Mouse (Mus musculus): Measurements from ENCODE around the gene Arhgef28. TPM values are rescaled to one million over a fixed set of nuclear protein-coding genes. Genes with fewer than 3 reads are reported as not detected.

The Arhgef28 gene
- total RNA-seq, 2 experiments from 2014 or later: 0.88 to 4.4 TPM

DNA sequence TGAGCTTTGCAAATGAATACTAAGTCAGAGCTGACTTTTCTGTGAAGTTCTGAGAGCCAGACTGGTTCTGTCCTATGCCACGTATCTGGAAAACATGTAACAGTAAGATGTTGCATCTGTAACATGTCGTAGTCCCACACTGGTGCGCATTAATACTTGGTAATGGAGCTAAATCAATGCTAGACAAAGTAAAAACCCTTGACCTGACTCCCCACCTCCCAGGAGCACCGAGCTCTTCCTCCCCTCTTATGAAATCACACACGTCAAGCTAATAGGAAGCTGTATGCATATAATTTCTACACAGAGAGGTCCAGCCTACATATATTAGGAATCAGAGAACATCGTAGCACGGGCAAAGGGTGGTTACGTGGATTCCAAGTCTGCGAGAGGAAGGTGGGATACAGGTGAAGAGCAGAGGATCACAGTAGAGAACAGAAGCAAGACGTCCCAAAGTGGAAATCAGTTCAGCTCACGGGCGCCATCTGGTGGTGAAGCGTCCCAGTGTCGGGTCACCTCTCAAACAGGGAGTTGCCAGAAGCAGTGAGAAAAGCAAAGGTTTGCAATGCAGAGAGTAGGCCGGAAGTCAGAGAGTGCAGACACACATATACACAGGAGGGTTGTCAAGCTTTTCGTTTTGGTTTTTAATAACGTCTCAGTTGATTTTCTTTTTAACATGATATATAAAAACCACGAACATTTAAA, 267.5 kb downstream of the Arhgef28 start:
- ATAC-seq (replicated peaks; ENCODE audit: poor library complexity, severe bottlenecking): peak; percentile 54

DNA sequence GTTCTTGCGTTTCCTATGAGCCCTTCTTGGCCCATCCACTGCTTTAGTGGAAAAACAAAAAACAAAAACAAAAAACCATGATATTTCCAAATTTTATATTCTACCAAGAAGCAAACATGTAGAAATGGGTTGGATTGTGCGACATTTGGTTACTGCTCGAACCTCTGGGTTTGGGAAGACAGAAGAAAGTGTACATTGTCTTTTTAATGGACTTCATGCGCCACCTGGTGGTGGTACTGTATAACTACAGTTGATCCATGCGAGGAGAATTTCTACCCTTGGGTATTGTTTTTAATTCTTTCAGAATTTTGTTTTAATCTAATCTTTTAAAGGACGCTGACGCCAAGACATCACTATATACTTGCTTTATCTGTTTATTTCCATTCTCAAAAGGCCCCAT, 268.3 kb downstream of the Arhgef28 start:
- ATAC-seq (replicated peaks; ENCODE audit: poor library complexity, severe bottlenecking): no peak

DNA sequence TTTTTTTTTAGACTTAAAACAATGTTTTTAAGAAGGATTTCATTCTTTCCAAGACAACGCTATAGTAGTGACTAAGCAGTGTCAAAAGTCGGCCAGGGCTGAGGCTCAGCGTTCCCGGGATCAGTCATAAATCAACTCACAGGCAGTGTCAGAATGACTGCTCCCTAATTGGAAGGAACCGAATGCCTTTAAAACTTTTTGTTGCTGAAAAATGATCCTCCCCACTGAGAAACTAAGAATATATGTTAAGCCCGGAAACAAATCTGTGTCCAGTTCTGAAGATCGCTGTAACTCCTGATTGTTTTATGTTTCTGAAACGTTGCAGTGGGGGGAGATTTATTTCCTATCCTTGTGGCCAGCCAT, 278.1 kb downstream of the Arhgef28 start:
- ATAC-seq (replicated peaks; ENCODE audit: poor library complexity, severe bottlenecking): no peak

DNA sequence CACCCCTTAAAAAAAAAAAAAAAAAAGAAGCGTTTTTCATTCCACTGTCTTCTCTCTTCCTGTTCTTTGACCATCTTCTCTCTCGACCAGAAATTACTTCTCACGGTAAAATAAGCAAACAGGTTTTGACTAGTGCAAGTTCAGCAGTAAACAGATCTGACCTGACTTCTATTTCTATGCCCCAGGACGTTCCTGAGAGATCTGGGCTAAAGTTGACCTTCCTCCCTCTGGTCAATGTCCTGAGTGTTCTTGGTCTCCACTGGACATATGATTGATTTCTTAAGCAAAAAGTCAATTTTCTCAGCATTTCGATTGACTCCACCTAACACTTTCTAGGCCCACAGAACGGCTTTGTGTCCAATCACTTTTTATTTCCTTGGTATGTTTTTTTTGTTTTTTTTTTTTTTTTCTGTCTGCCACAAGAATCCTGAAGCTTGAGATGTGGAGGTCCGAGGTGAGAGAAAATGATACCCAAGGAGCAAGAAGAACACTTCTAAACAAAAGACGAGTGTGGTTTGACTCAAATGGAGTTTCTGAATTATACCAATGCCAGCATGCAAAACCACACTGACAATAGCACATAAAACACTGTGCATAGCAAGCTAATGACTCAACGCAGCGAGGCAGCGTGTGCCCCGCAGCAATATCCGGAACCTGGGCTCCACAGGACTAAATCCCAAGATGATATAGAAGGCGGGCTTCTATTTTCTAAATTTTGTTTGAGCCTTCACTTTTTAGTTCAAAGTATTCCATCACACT, 278.7 kb downstream of the Arhgef28 start:
- ATAC-seq (replicated peaks; ENCODE audit: poor library complexity, severe bottlenecking): no peak

DNA sequence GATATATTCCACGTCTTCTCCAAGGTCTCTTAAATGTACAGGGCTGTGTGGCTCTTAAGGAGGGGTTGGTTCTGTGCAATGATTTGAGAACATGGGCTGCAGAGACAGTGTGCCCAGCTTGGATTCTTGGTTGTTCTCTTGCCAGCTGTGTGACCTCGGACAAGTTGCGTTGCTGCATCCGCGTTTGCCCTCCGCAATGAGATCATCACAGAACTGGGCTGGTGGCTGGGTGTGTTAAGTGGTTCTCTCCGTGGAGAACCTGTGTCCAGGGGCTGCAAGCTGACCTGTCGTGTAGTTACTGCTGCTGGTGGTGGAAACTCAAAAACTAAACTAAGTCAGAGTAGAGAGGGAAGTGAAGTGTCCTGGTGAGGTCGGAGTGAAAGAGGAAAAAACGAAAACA, 279.9 kb downstream of the Arhgef28 start:
- ATAC-seq (replicated peaks; ENCODE audit: poor library complexity, severe bottlenecking): no peak

DNA sequence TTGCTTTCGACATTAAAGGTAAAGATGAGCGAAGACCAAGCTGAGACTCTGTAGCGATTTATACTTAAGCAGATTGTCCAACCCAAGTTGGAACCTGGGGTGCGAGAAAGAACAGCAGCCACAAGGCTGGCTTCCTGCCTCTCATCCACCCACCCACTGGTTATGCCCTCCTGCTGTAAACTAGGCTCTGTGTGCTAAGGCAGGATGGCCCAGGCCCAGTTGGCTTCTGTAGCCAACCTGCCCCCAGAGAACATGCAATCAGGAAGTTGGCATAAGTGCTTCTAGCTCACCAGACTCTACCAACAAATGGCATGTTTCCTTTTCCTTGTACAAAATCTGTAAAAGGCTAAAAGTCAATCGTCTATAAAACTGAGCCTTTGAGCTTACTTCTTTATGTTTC, 283.2 kb downstream of the Arhgef28 start:
- no peak for ATAC-seq (replicated peaks; ENCODE audit: poor library complexity, severe bottlenecking)

DNA sequence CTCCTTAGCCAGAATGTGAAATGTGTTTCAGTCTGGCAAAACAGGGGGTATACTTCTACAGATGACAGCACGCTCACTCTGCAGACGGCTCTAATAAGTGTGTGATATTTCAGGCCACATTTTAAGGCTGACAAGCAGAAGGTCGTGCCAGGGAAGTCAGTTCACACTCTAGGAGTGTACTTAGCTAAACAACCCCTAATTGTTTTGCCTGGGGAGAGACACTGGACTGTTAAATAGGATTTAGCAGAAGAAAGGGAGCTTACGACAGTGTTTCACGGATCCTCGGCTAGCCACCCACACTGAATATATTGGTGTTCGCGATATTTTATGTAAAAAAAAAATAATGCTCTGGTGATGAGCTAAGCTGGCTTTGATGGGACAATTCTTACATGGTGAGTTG, 286.6 kb downstream of the Arhgef28 start:
- no peak for ATAC-seq (replicated peaks; ENCODE audit: poor library complexity, severe bottlenecking)

DNA sequence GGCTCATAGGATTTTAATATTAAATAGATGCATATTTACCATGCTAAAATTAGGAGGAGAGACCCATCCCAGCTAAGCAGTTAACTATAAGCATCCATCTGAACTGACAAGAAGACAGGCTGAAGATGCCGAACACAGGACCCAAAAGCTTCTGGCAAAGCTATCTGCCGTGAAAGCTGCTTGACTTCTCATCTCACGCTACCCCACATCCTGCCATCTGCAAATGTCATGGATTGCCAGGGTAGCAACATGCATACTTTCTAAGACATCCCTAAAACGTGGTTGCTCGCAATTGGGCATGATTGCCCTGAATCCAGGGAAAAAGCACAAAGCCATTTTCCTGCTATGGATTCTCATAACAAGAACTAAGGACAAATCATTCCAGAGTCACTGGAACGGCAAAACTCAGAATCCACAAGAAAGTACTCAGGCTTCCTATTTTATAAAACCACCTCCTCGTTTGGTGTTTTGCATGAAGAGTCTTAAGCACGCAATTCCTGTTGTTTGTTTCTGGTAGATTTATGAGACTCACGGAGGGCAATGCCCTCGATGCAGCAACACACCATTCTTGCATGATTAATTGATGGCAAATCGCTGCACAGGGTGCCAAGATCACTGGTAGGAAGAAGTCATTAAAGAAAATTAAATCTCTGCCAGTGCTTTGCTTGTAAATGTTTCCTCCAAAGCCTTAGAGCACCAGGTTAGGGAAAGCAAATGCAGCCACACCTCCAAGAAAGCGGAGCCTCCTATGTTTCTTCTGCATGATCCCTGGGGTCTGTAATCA, 287.9 kb downstream of the Arhgef28 start:
- no peak for ATAC-seq (replicated peaks; ENCODE audit: poor library complexity, severe bottlenecking)

DNA sequence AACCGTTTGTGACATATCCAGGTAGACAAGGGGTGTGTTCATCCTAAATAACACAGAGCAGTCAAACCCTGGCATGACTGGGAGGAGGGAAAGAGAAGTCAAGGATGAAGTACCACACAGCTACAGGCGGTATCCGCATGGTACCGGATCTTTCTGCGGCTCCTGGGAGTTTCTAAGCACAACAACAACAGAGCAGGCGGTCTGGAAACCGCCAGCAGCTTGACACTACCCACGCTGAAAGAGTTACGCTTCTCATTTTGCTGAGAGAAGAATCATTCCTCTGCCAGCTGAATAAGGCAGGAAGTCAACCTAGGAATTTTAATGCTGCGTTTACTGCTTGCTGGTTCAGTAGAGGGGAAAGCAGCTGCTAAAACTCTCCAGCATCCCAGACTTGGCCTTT, 295.2 kb downstream of the Arhgef28 start:
- no peak for ATAC-seq (replicated peaks; ENCODE audit: poor library complexity, severe bottlenecking)

DNA sequence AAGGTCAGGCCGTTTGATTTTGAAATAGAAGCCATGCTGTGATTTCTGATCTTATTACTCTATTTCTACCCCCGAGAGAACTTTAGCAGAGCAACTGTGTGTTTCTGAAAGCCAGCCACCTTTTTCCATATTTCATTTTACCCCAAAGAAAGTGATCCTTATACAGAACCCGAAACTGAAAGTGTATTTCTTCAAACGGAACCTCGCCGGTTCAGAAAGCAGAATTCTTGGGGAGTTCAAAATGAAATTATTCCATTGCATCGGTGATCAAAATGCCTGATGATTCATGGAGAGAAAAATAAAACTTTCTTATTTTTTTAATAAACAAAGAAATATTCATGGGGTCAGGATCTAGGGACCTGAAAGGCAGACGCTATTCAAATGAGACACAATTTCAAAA, 303.4 kb downstream of the Arhgef28 start:
- ATAC-seq (replicated peaks; ENCODE audit: poor library complexity, severe bottlenecking): no peak

DNA sequence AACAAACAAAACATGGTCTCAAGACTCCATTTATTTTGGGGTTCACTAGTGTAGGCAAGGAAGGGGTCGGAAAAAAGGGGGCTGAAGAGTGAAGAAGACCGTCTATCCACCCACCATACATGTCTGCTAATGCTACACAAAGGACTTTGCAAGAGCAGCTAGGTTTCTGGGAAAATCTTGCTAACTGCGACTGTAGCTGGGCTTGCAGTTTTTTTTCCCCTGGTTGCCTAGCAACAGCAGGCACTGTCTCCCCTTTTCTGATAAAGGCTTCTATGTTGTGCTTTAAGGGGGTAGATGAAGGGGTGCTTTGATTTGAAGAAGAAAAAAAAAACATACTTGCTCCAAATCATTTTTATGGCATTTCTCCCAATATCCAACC, 305.9 kb downstream of the Arhgef28 start:
- no peak for ATAC-seq (replicated peaks; ENCODE audit: poor library complexity, severe bottlenecking)

DNA sequence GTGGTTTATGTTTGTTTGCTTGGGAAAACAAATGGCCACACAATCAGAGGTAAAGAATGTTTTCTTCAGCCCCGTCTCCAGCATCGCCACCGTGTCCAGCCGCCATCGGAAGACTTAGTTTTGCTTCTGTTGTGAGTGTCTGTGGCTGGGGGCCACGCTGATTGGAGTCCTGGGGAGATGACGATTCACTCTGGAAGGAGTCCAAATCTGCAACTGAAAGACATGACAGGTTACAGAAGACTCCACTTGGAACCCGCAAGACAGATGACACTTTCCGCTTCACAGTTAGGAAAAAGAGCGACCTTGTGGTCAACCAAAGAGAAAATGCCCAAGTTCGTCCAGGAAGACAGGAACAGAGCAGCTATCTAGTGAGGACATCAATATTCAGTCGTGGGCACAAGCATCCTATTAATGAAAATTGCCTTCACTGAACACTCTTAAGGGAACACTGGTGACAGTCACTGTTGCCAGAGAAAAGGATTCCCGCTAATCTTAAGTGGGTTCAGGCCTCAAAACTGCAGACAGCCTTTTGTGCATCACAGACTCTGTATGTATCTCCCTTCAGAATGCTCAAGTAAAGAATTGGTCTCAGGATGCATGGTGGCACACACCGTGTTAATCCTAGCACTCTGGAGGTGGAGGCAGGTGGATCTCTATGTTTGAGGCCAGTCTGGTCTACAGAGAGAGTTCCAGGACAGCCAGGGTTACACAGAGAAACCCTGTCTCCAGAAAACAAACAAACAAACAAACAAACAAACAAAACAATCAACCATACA, 306.4 kb downstream of the Arhgef28 start:
- ATAC-seq (replicated peaks; ENCODE audit: poor library complexity, severe bottlenecking): no peak

DNA sequence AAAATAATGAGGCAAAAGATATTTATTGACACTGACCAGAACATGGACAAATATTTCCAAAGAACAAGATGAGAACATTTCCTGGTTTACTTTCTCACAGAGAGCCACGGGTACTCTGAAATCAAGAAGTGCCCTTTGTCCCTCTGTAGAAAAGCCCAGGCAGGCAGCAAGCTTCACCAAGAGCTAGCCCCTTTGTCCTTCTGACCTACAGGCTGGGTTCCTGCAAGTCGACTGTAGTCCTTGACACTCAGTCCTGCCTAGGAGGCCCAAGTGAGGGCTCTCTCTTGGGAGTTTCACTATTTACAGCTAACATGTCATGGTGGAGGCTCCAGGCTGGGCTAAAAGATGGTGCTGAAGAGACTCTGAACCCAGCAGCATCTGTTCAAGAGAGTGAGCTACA, 307.6 kb downstream of the Arhgef28 start:
- no peak for ATAC-seq (replicated peaks; ENCODE audit: poor library complexity, severe bottlenecking)

DNA sequence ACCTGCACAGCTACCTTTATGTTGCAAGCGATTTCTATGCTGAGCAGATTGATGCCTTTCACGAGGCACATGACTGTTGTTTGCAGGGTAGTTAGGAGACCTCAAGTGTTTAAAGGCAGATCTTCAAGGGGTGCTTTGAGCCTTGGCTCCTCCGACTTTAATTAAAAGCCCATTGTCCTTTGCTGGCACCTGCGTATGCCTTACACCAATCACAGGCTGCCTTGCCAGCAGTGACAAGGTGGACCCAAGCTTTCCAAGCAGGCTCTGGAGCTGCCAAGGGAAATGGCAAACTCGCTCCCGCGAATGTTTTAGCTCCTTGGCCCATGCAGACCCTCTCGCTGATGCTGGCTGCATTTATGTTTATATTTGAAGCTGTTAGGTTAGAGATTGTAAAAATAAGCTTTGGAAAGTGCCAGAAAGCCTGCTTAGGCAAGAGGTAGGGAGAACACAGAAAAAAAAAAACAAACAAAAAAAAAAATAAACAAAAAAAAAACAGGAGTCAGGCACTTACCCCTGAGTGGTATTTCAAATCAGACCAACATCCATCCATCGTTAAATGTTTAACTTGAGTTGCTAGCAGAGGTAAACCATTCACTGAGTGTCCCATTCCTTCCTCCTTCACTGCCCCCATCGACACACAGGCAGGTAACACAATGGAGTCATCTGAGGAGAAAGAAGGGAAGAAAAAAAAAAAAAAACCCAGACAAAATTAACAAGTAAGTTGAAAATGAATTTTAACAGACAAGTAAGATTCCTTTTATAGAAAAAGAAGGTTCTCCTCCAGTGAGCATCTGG, 313.0 kb downstream of the Arhgef28 start:
- ATAC-seq (replicated peaks; ENCODE audit: poor library complexity, severe bottlenecking): no peak

DNA sequence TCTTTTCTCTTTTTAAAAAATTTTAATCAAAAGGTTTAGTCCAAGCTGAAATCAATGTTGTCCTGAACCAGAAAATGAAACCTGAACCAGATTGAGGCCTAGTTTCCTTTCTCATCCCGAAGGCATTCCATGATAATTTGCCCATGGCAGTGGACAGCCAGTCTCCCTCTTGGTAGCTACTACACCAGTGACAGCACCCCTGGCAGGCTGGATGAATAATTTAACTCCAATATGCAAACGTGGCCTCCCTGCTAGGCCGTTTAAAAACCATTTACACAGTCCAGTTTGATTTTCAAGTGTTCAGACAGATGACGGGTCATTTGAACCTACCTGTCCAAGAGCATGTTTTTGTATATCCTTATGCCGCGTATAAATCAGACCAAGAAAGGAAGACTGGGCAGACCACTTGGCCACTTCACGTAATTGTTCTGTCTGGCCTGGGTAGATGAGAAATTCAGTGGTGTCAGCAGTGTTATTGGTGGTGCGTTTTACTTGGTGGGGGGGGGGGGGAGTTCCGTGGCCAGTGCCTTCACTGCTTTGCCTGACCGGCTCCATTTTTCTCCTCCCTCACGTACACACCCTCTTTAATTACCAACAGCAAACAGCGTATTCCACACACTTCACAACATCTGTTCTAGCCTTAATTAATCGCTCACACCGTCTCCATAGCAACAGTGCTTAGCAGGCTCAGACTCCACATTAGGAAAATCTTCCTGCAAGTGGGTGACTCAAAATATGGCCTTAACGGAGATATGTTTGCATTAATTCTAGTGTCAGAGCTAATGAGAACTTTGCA, 314.0 kb downstream of the Arhgef28 start:
- no peak for ATAC-seq (replicated peaks; ENCODE audit: poor library complexity, severe bottlenecking)

DNA sequence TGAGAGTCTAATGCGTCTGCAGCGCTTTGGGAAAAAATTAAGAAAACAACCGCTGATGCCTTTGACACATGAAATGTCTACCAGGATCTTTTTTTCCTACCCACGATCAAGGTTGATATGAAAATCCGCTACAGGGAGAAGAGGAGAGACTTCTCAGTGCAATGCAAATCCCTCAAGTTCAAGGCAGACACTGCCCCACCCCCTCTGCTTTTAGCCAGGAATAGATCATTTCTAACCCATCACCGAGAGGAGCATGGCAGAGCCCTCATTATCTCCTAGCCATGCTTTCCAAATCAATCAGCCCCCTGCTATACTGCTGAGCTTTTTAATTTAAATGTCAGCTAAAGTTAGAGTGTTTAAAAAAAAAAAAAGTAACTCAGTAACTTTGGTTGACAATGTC, 318.2 kb downstream of the Arhgef28 start:
- ATAC-seq (replicated peaks; ENCODE audit: poor library complexity, severe bottlenecking): no peak

DNA sequence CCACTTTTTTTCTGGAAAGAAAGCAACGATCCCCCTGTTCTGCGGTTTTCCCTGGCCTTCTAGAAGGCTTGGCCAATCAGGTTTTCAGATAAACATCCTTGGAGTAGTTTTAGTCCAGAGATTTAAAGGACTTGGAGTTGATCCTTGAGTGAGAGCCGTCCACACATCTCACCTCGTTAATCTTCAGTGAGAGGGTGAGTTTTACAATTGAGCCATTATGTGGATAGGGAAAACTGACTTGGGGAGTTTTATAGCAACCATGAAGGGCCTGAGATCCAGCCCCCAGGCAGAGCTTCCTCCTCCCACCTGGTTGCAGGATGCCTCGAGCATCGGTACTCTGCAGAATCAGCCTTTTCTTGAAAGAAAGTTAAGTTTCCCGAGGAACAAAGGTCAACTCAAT, 318.7 kb downstream of the Arhgef28 start:
- ATAC-seq (replicated peaks; ENCODE audit: poor library complexity, severe bottlenecking): no peak

DNA sequence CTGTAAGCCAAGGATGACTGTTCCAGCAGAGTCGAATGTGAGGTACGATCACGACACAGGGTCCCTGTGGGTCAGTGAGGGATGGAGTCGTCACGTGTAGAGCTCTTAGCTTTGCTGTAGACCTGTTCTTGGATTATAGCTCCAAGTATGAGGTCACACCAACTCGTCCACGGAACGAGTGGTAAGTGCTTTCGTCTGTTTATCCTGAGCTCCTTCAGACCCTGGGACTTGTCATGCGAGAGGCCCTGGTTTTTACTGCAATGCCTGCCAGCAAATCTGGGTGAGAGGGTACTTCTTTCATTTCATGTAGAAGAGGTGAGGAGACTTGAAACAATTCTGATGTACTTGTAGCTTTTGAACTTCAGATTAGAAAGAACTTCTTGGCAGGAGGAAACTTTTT, 322.6 kb downstream of the Arhgef28 start:
- ATAC-seq (replicated peaks; ENCODE audit: poor library complexity, severe bottlenecking): no peak

DNA sequence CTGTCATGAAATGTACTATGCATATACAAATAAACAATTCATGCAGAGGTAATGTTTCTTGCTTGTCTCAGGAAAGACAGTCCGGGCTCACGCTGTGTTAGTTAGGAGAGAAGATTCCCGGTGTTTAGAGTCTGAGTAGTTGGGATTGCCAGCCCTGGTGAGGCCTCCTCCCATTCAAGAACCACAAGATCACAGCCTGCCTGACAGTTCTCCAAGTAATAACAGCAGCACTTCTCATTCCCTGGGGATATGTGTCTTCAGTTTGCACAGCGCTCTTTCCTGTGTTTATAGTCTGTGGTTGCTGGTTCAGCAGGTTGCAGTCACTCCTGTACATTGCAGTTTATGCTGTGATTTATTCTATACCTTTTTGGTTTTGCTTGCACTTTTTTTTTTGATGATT, 329.8 kb downstream of the Arhgef28 start:
- no peak for ATAC-seq (replicated peaks; ENCODE audit: poor library complexity, severe bottlenecking)
